Mouse (Mus musculus) embryonic facial prominence, embryonic 13.5 days (tissue): Measurements from ENCODE around the gene B3gnt2. TPM values are rescaled to one million over a fixed set of nuclear protein-coding genes. Genes with fewer than 3 reads are reported as not detected.

Experiments
- ATAC-seq: fragments of 200-750 bp; cut with Nextera tagmentation; 2 replicates; pipeline ENCODE4 v1.8.0; 2017; ENCODE audit warnings: low read depth; ENCODE audit not compliant: insufficient number of reproducible peaks, insufficient read depth, low FRiP score, low TSS enrichment
- H3K27ac ChIP-seq: fragments of 300-500 bp; sonication (generic); 2 replicates; pipeline ENCODE4 v1.5.1; 2015; ENCODE audit warnings: moderate library complexity, mild to moderate bottlenecking, inconsistent platforms
- H3K27me3 ChIP-seq: fragments of 300-500 bp; sonication (generic); 2 replicates; pipeline ENCODE4 v1.6.1; 2015; ENCODE audit warnings: mild to moderate bottlenecking, inconsistent platforms
- H3K36me3 ChIP-seq: fragments of 300-500 bp; sonication (generic); 2 replicates; pipeline ENCODE4 v1.6.1; 2015; ENCODE audit warnings: mild to moderate bottlenecking, inconsistent platforms
- H3K4me1 ChIP-seq: fragments of 300-500 bp; sonication (generic); 2 replicates; pipeline ENCODE4 v1.6.1; 2015; ENCODE audit warnings: inconsistent platforms
- H3K4me2 ChIP-seq: fragments of 300-500 bp; sonication (generic); 2 replicates; pipeline ENCODE4 v1.6.1; 2015; ENCODE audit warnings: moderate library complexity, mild to moderate bottlenecking, inconsistent platforms
- H3K4me3 ChIP-seq: fragments of 300-500 bp; sonication (generic); 2 replicates; pipeline ENCODE4 v1.5.1; 2015; ENCODE audit warnings: mild to moderate bottlenecking, inconsistent platforms
- H3K9ac ChIP-seq: fragments of 300-500 bp; sonication (generic); 2 replicates; pipeline ENCODE4 v1.6.1; 2015; ENCODE audit warnings: mild to moderate bottlenecking, inconsistent platforms
- H3K9me3 ChIP-seq: fragments of 300-500 bp; sonication (generic); 2 replicates; pipeline ENCODE4 v1.6.1; 2016; ENCODE audit warnings: inconsistent platforms
- WGBS: fragments of 180-500 bp; shearing (Covaris S2); methylation state at CpG from one replicate; pipeline ENCODE4 v1.1.7; 2015; ENCODE audit warnings: mixed read lengths; 5-methylcytosine and 5-hydroxymethylcytosine counted together
- polyA plus RNA-seq: library from polyadenylated mRNA; unstranded; fragments of >200 nt; fragmentation: Nextera tagmentation; extraction: Ambion mirVana; gene quantifications from 2 replicates; pipeline ENCODE4 v1.2.1, GENCODE M21; 2015

The B3gnt2 gene
- polyA plus RNA-seq, 1 experiment from 2014 or later, result 8.5 TPM

- no peak for ATAC-seq
- 73% methylated on average over 5 of the region's 5 CpGs for WGBS
- peak overlapping the region; percentile 97 for H3K4me2 ChIP-seq
- H3K9me3 ChIP-seq, result no peaks in the 10 kb centered on the region
- H3K27me3 ChIP-seq, result peaks cover 42% of the 10 kb centered on the region
- H3K9ac ChIP-seq, result no peak overlapping the region
- peak overlapping the region; percentile 69; the same call in 1 of the 2 replicates for H3K4me3 ChIP-seq
- peaks cover 34% of the 10 kb centered on the region for H3K4me1 ChIP-seq
- H3K27ac ChIP-seq, result no peak overlapping the region
- H3K36me3 ChIP-seq, result no peaks in the 10 kb centered on the region
Observed at GRCm38 (mm10) chr11:22857106-22857704, 3.6 kb downstream of the B3gnt2 start.

- H3K9ac ChIP-seq, result no peak overlapping the region
- no peaks in the 10 kb centered on the region for H3K36me3 ChIP-seq
- no peak overlapping the region for H3K4me2 ChIP-seq
- H3K4me3 ChIP-seq, result no peak overlapping the region
- 76% methylated on average over 3 of the region's 3 CpGs for whole genome bisulfite sequencing
- H3K4me1 ChIP-seq, result peaks cover 34% of the 10 kb centered on the region
- ATAC-seq, result no peak
- no peaks in the 10 kb centered on the region for H3K9me3 ChIP-seq
- peaks cover 37% of the 10 kb centered on the region for H3K27me3 ChIP-seq
- no peak overlapping the region for H3K27ac ChIP-seq
Observed at GRCm38 (mm10) chr11:22856371-22856965, 4.3 kb downstream of the B3gnt2 start.

- H3K36me3 ChIP-seq, result no peaks in the 10 kb centered on the region
- no peak overlapping the region for H3K9ac ChIP-seq
- no peak for ATAC-seq
- no peak overlapping the region for H3K4me3 ChIP-seq
- H3K27ac ChIP-seq, result no peak overlapping the region
- 79% methylated on average over 4 of the region's 4 CpGs for WGBS
- H3K9me3 ChIP-seq, result no peaks in the 10 kb centered on the region
- H3K27me3 ChIP-seq, result peaks cover 30% of the 10 kb centered on the region
- peaks cover 33% of the 10 kb centered on the region for H3K4me1 ChIP-seq
- no peak overlapping the region for H3K4me2 ChIP-seq
Observed at GRCm38 (mm10) chr11:22854571-22854970, 6.2 kb downstream of the B3gnt2 start.

DNA sequence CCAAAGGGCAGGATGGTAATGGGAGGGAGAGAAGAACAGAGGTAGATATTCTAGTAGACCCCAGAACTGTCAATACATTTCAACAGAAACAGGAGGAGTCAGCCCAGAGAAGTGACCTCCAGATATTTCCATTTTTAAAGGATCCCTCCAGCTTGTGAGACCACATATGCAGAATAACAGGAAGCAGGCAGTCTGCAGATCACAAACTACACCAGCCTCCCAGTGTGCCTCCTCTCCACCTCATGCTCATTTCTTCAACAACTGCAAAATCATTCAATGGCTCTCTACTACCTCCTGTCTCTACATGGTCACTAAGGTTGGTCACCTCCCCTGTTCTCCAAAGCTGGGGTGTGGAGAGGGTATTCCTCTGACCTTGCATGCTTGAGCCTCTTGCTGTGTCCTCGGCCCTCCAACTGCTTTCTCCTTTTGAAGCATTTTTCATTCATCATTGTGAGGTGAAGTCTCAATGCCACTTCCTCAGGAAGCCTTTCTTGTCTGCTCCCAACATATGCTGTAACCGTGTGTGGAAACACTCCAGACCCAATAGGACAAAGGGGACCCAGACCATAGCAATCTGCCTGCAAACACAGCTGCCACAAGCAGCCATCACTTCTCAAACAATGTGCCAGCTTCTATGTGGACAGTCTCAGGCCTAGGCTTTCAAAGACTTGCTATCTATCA, 7.1 kb downstream of the B3gnt2 start:
- no peaks in the 10 kb centered on the region for H3K9me3 ChIP-seq
- 68% methylated on average over 2 of the region's 2 CpGs for WGBS
- no peak overlapping the region for H3K9ac ChIP-seq
- H3K4me2 ChIP-seq, result no peak overlapping the region
- H3K27me3 ChIP-seq, result peaks cover 23% of the 10 kb centered on the region
- no peak overlapping the region for H3K27ac ChIP-seq
- H3K4me3 ChIP-seq, result no peak overlapping the region
- H3K36me3 ChIP-seq, result no peaks in the 10 kb centered on the region
- no peak for ATAC-seq
- H3K4me1 ChIP-seq, result peaks cover 28% of the 10 kb centered on the region

DNA sequence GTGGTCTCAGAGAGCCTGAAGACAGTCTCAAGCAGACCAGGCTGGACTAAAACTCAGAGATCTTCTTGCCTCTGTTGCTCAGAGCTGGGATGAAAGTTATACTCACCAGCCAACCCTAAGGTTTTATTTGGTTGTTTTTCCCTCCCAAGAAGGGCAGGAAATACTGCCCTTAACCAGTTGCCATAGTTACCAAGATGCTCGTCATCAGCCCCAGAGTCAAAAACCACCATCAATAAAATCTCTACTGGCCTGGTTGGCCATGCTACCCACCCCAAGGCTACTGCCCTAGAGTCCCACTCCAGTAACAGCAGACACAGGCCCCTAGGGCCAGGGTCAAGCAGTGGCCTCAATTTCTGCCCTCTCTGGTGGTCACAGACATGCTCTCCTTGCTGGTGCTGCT, 8.3 kb downstream of the B3gnt2 start:
- Histone ChIP-seq H3K4me2 (no peak overlapping the region), H3K36me3 (no peaks in the 10 kb centered on the region), H3K9ac (no peak overlapping the region), H3K4me1 (peaks cover 19% of the 10 kb centered on the region), H3K9me3 (no peaks in the 10 kb centered on the region), H3K27me3 (peaks cover 12% of the 10 kb centered on the region), H3K27ac (no peak overlapping the region), H3K4me3 (no peak overlapping the region)
- ATAC-seq, result no peak
- WGBS, result 57% methylated on average over 1 of the region's 1 CpGs

DNA sequence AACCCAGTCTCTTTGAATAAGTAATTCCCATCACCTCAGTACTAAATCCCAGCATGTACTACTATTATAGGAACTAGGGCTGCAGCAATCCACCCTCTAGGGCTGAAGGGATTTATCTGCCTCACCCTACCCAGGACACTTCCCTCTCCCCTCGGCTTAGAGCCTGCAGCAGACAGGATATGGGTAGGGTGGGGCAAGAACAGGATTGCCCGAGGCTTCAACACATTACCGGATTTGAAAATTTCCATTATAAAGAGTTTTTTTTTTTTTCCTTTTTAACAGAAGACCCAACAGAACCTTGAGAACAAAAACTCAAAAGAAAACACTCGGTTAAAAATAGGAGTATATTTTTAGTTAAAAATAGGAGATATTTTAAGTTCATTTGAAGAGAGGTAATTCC, 9.3 kb downstream of the B3gnt2 start:
- Histone ChIP-seq H3K4me1 (peaks cover 21% of the 10 kb centered on the region), H3K9me3 (no peaks in the 10 kb centered on the region), H3K4me2 (no peak overlapping the region), H3K27me3 (peaks cover 1% of the 10 kb centered on the region), H3K4me3 (no peak overlapping the region), H3K36me3 (no peaks in the 10 kb centered on the region), H3K27ac (no peak overlapping the region), H3K9ac (no peak overlapping the region)
- WGBS, result 33% methylated on average over 4 of the region's 4 CpGs
- ATAC-seq, result no peak

DNA sequence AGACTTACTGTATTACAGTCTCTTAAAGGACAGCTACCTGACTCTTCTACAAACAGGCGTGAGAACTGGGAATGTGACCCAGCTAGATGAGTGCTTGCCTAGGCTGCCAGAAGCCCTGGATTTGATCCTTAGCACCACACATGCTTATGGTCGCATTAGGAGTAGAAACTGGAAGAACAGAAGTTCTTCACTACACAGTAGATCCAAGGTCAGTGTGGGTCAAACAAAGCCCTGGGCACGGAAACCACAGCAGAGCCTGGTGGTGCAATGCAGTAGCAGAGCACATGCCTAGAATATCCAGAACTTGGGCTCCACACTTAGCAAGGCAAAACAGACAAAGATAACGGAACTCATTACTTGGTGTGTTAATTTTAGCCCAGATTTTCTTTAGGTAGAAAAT, 10.7 kb downstream of the B3gnt2 start:
- no peaks in the 10 kb centered on the region for H3K27me3 ChIP-seq
- H3K9me3 ChIP-seq, result no peaks in the 10 kb centered on the region
- no peak overlapping the region for H3K9ac ChIP-seq
- H3K27ac ChIP-seq, result no peak overlapping the region
- H3K4me1 ChIP-seq, result peaks cover 24% of the 10 kb centered on the region
- no peak overlapping the region for H3K4me2 ChIP-seq
- no peaks in the 10 kb centered on the region for H3K36me3 ChIP-seq
- WGBS, result 72% methylated on average over 4 of the region's 4 CpGs
- no peak for ATAC-seq
- H3K4me3 ChIP-seq, result no peak overlapping the region

DNA sequence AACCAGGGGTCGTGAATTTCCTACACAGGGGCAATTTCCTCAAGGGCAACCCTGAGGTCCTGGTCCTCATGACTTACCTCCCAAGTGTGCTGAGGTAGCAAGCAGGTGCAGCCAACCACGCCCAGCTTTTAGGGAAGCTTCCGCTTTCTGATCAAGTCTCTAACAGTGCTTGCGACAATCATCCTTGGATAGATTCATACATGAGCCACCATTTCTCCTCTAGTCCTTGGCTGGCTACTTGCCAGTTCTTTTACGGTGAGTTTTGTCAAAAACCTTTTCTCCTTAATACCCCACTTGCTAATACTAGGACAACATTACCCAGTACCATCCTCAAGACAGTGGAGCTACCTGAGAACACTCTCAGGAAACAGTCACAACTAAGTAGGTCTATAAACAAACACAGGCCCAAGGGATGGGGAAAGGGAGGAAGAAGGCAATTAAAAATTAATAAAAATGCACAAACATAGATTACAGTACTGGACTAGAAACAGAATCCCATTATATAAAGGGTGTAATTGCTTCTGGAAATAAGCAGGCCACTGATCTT, 12.0 kb downstream of the B3gnt2 start:
- no peaks in the 10 kb centered on the region for H3K9me3 ChIP-seq
- no peak overlapping the region for H3K4me2 ChIP-seq
- no peaks in the 10 kb centered on the region for H3K27me3 ChIP-seq
- no peaks in the 10 kb centered on the region for H3K36me3 ChIP-seq
- ATAC-seq, result no peak
- H3K9ac ChIP-seq, result no peak overlapping the region
- WGBS, result 83% methylated on average over 5 of the region's 5 CpGs
- peaks cover 21% of the 10 kb centered on the region for H3K4me1 ChIP-seq
- no peak overlapping the region for H3K4me3 ChIP-seq
- no peak overlapping the region for H3K27ac ChIP-seq

- no peaks in the 10 kb centered on the region for H3K27me3 ChIP-seq
- no peak for ATAC-seq
- no peak overlapping the region for H3K4me2 ChIP-seq
- 61% methylated on average over 8 of the region's 8 CpGs for WGBS
- H3K36me3 ChIP-seq, result no peaks in the 10 kb centered on the region
- H3K9me3 ChIP-seq, result no peaks in the 10 kb centered on the region
- no peak overlapping the region for H3K4me3 ChIP-seq
- H3K27ac ChIP-seq, result no peak overlapping the region
- peaks cover 25% of the 10 kb centered on the region for H3K4me1 ChIP-seq
- H3K9ac ChIP-seq, result no peak overlapping the region
Observed at GRCm38 (mm10) chr11:22847732-22848648, 12.8 kb downstream of the B3gnt2 start.

- H3K4me2 ChIP-seq, result no peak overlapping the region
- H3K4me3 ChIP-seq, result no peak overlapping the region
- no peaks in the 10 kb centered on the region for H3K36me3 ChIP-seq
- H3K9me3 ChIP-seq, result no peaks in the 10 kb centered on the region
- 73% methylated on average over 8 of the region's 8 CpGs for WGBS
- H3K27me3 ChIP-seq, result no peaks in the 10 kb centered on the region
- no peak for ATAC-seq
- no peak overlapping the region for H3K27ac ChIP-seq
- peaks cover 21% of the 10 kb centered on the region for H3K4me1 ChIP-seq
- no peak overlapping the region for H3K9ac ChIP-seq
Observed at GRCm38 (mm10) chr11:22846960-22847731, 13.6 kb downstream of the B3gnt2 start.
